Mouse (Mus musculus) kidney, postnatal 0 days (tissue): ENCODE measurements around the gene Engase. TPM values are rescaled to one million over a fixed set of nuclear protein-coding genes. Genes with fewer than 3 reads are reported as not detected.

Experiments
- ATAC-seq: fragments of 200-750 bp; cut with Nextera tagmentation; replicated peaks from 2 replicates; pipeline ENCODE4 v1.8.0; 2017; ENCODE audit warnings: low read depth, moderate number of reproducible peaks, moderate TSS enrichment, moderate library complexity; ENCODE audit not compliant: low FRiP score
- DNase-seq: peaks from one replicate; pipeline ENCODE4 v3.0.0-alpha.2; 2016; ENCODE audit warnings: low spot score
- H3K27ac ChIP-seq: fragments of 300-500 bp; sonication (generic); 2 replicates; pipeline ENCODE4 v1.5.1; 2014; ENCODE audit warnings: mild to moderate bottlenecking
- H3K27me3 ChIP-seq: fragments of 300-500 bp; sonication (generic); 2 replicates; pipeline ENCODE4 v1.6.1; 2014; ENCODE audit warnings: low read length, mixed read lengths; ENCODE audit not compliant: insufficient read depth
- H3K36me3 ChIP-seq: fragments of 300-500 bp; sonication (generic); 2 replicates; pipeline ENCODE4 v1.6.1; 2014; ENCODE audit warnings: low read length, mixed read lengths; ENCODE audit not compliant: insufficient read depth
- H3K4me1 ChIP-seq: fragments of 300-500 bp; sonication (generic); replicated peaks from 2 replicates; pipeline ENCODE4 v1.6.1; 2014; ENCODE audit warnings: antibody characterized with exemption, low read length, mixed read lengths; ENCODE audit not compliant: insufficient read depth
- H3K4me2 ChIP-seq: fragments of 300-500 bp; sonication (generic); 2 replicates; pipeline ENCODE4 v1.6.1; 2014; ENCODE audit warnings: mild to moderate bottlenecking, low read length, moderate library complexity, mixed read lengths
- H3K4me3 ChIP-seq: fragments of 300-500 bp; sonication (generic); replicated peaks from 2 replicates; pipeline ENCODE4 v1.5.1; 2014; ENCODE audit warnings: low read depth, low read length
- H3K9ac ChIP-seq: fragments of 300-500 bp; sonication (generic); 2 replicates; pipeline ENCODE4 v1.6.1; 2014; ENCODE audit warnings: low read depth, low read length
- H3K9me3 ChIP-seq: fragments of 300-500 bp; sonication (generic); replicated peaks from 2 replicates; pipeline ENCODE4 v1.6.1; 2016; ENCODE audit warnings: low read length, inconsistent platforms, mixed read lengths
- CTCF ChIP-seq: IDR thresholded peaks from 2 replicates; pipeline ENCODE4 v1.5.1; 2016; ENCODE audit warnings: antibody characterized with exemption, low read depth, mild to moderate bottlenecking, moderate library complexity
- WGBS: fragments of 180-500 bp; shearing (Covaris S2); extraction: QIAGEN DNeasy Blood & Tissue Kit; methylation state at CpG from one replicate; pipeline ENCODE4 v1.1.7; 2014; 5-methylcytosine and 5-hydroxymethylcytosine counted together
- polyA plus RNA-seq: library from polyadenylated mRNA; unstranded; fragments of >200 nt; fragmentation: Nextera tagmentation; extraction: Ambion mirVana; gene quantifications from 2 replicates; pipeline ENCODE4 v1.2.1, GENCODE M21; 2015

Gene Engase
- polyA plus RNA-seq = 5.3 and 5.8 TPM in 2 replicates

- under 1% methylated on average over 54 of the region's 57 CpGs for WGBS
- Histone ChIP-seq H3K9ac (peak within 1 kb of the TSS; percentile 61), H3K9me3 (no peaks in the 10 kb centered on the region), H3K4me2 (peak within 1 kb of the TSS; percentile 90), H3K27ac (no peak within 1 kb of the TSS), H3K27me3 (no peaks in the 10 kb centered on the region), H3K4me1 (no peaks in the 10 kb centered on the region; the same call in 1 of the 2 replicates), H3K36me3 (no peaks in the 10 kb centered on the region), H3K4me3 (peak within 1 kb of the TSS; percentile 55)
- ATAC-seq = peak; percentile 98
- DNase-seq = peak; percentile 98
- no peak for TF ChIP-seq CTCF
These were observed at the start of gene Engase for GRCm38 (mm10) chr11:118476396-118477373. Engase (plus strand) TSS chr11:118476829.

DNA sequence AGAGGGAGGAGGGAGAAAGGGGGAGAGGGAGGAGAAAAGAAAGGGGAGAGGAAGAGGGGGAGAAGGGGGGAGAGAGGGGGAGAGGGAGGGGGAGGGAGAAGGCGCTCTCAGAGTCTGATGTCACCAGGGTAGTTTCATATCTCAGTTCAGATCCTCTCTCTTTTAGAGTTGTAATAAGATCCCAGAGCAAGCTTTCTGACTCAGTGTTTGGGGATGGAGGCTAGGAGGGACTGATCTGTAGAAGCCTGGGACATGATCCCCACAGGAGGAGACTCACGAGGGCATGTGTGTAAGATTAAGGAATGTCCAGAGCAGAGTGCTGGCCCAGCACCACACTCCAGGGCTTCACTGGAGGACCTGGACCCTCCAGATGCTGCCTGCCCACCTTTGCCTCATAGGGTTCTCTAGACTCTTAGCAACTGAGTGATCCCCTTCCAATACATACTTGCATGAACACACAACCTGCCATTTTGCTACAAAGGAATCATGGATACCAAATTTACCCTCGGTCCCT lies 49.3 kb upstream of the Engase start:
- H3K4me2 ChIP-seq = no peak overlapping the region; the same call in 1 of the 2 replicates
- 43% methylated on average over 3 of the region's 3 CpGs for WGBS
- TF ChIP-seq CTCF = no peak
- H3K4me3 ChIP-seq = no peak overlapping the region
- no peak overlapping the region for H3K27ac ChIP-seq
- H3K9me3 ChIP-seq = no peaks in the 10 kb centered on the region
- no peak overlapping the region for H3K9ac ChIP-seq
- DNase-seq = no peak
- H3K27me3 ChIP-seq = no peaks in the 10 kb centered on the region
- H3K4me1 ChIP-seq = peaks cover 14% of the 10 kb centered on the region; the same call in 1 of the 2 replicates
- ATAC-seq = no peak
- H3K36me3 ChIP-seq = no peaks in the 10 kb centered on the region

- Histone ChIP-seq H3K36me3 (no peaks in the 10 kb centered on the region), H3K9me3 (no peaks in the 10 kb centered on the region), H3K4me2 (peak within 1 kb of the TSS; percentile 56), H3K9ac (peak within 1 kb of the TSS; percentile 50), H3K4me1 (peaks cover 14% of the 10 kb centered on the region; the same call in 1 of the 2 replicates), H3K27ac (peak within 1 kb of the TSS; percentile 64), H3K27me3 (no peaks in the 10 kb centered on the region), H3K4me3 (peak within 1 kb of the TSS; percentile 26)
- DNase-seq (peak; percentile 76), ATAC-seq (no peak)
- no peak for TF ChIP-seq CTCF
- WGBS = 1% methylated on average over 8 of the region's 8 CpGs
These were observed 48.6 kb upstream of the Engase start, which contains the start of gene C1qtnf1 for GRCm38 (mm10) chr11:118427986-118428385. C1qtnf1 (plus strand) TSS chr11:118428203.

DNA sequence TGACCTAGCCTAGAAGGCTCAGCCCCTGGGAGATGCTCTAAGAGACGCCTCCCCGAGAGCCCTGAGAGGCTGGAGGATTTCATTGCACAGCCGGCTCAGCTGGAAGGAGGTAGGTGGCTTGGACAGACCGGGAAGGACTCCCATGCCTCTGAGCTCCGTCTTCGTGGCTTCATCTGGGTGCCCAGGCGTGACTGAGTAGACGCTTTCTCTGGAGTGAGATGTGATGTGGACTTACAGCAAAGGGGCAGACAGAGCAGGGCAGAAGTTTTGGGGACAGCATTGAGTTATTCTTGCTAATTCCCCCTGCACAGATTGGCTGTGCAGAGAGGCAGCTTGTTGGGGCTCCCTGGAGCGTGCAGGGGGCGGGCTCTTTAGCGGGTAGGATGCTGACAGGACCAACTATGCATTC lies 48.2 kb upstream of the Engase start:
- peaks cover 14% of the 10 kb centered on the region; the same call in 1 of the 2 replicates for H3K4me1 ChIP-seq

DNA sequence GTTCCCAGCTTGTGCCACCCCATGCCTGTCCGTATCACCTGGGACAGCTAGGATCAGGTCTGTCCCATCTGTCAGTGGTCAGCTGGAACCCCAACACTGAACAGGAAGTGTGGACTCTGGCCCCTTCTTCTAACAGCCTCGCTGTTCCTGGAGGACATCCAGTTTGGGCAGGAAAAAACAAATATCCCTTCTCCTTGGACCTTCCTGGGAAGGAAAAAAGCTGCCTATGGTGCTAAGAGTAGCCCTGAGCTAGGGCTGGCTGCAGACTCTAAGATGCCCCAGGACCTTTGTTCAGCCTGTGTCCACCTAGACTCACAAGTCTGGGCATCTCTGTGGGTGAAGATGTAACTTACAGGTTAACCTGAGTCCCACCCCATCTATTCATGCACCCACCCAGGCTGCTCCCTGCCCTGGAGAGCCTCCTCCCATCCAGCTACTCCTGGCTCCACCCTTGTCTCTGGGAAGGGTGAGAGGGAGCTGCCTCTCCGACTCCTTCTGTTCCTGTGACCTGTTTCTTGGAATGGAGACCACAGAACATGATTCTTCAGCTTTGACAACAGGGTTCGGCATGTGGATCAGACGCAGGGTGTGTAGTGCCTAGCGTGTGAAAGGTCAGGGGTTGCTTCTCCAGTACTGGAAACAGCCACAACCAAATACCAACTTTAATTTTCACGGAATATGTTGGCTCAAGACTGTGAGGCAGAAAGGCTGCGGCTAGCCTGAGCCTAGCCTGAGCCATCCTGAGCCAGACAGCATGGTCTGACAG lies 47.5 kb upstream of the Engase start:
- Histone ChIP-seq H3K4me3 (peak overlapping the region; percentile 26), H3K4me1 (peaks cover 16% of the 10 kb centered on the region; the same call in 1 of the 2 replicates), H3K4me2 (peak overlapping the region; percentile 56), H3K27ac (peak overlapping the region; percentile 64), H3K9ac (0 out of 2 replicates have a peak overlapping the region, but pooled peaks have one; percentile 50), H3K9me3 (no peaks in the 10 kb centered on the region), H3K27me3 (no peaks in the 10 kb centered on the region), H3K36me3 (no peaks in the 10 kb centered on the region)
- TF ChIP-seq CTCF = no peak
- no peak for ATAC-seq
- WGBS = 30% methylated on average over 8 of the region's 8 CpGs
- DNase-seq = no peak

More for the DNA sequence above, 48.2 kb upstream of the Engase start:
- H3K9me3 ChIP-seq = no peaks in the 10 kb centered on the region
- H3K4me2 ChIP-seq = peak overlapping the region; percentile 56
- no peak for TF ChIP-seq CTCF
- DNase-seq = peak; percentile 59
- H3K4me3 ChIP-seq = peak overlapping the region; percentile 26
- no peaks in the 10 kb centered on the region for H3K27me3 ChIP-seq
- peak overlapping the region; percentile 50 for H3K9ac ChIP-seq
- WGBS = 3% methylated on average over 11 of the region's 11 CpGs
- peak overlapping the region; percentile 64 for H3K27ac ChIP-seq
- no peaks in the 10 kb centered on the region for H3K36me3 ChIP-seq
- peak; percentile 19; the same call in 1 of the 2 replicates for ATAC-seq
